Mouse (Mus musculus): ENCODE measurements around the gene Phf20.

GRCm38 (mm10) chr2:156250761-156251160 is 54.5 kb downstream of the Phf20 start:
- no peak for TF ChIP-seq FLI1 (IDR thresholded peaks at IDR 0.05; ENCODE audit: low read length)
- no peak for TF ChIP-seq GATA1 (IDR thresholded peaks at IDR 0.05; ENCODE audit: borderline replicate concordance, low read length)
